Mouse (Mus musculus) limb, embryonic 14.5 days (tissue): ENCODE measurements around the gene Pakap. TPM values are rescaled to one million over a fixed set of nuclear protein-coding genes. Genes with fewer than 3 reads are reported as not detected.

Experiments used
- ATAC-seq: fragments of 200-750 bp; cut with Nextera tagmentation; 2 replicates; pipeline ENCODE4 v1.8.0; 2017; ENCODE audit warnings: low read depth, moderate number of reproducible peaks, moderate TSS enrichment; ENCODE audit not compliant: low FRiP score
- DNase-seq: peaks from one replicate; pipeline ENCODE4 v3.0.0-alpha.2; 2015; ENCODE audit warnings: low spot score
- H3K27ac ChIP-seq: fragments of 300-500 bp; sonication (generic); replicated peaks from 2 replicates; pipeline ENCODE4 v1.5.1; 2014; ENCODE audit warnings: low read depth, mild to moderate bottlenecking, low read length, moderate library complexity, mixed read lengths
- H3K27me3 ChIP-seq: fragments of 300-500 bp; sonication (generic); 2 replicates; pipeline ENCODE4 v1.6.1; 2014; ENCODE audit warnings: low read length, mixed read lengths; ENCODE audit not compliant: control insufficient read depth, insufficient read depth
- H3K36me3 ChIP-seq: fragments of 300-500 bp; sonication (generic); 2 replicates; pipeline ENCODE4 v1.6.1; 2014; ENCODE audit warnings: mild to moderate bottlenecking, low read length, moderate library complexity, mixed read lengths; ENCODE audit not compliant: control insufficient read depth, insufficient read depth
- H3K4me1 ChIP-seq: fragments of 300-500 bp; sonication (generic); 2 replicates; pipeline ENCODE4 v1.6.1; 2014; ENCODE audit warnings: antibody characterized with exemption, low read length, mixed read lengths; ENCODE audit not compliant: control insufficient read depth, insufficient read depth
- H3K4me2 ChIP-seq: fragments of 300-500 bp; sonication (generic); replicated peaks from 2 replicates; pipeline ENCODE4 v1.6.1; 2014; ENCODE audit warnings: low read depth, mild to moderate bottlenecking, low read length, moderate library complexity; ENCODE audit not compliant: severe bottlenecking
- H3K4me3 ChIP-seq: fragments of 300-500 bp; sonication (generic); replicated peaks from 2 replicates; pipeline ENCODE4 v1.5.1; 2014; ENCODE audit warnings: low read length
- H3K9ac ChIP-seq: fragments of 300-500 bp; sonication (generic); 2 replicates; pipeline ENCODE4 v1.6.1; 2014; ENCODE audit warnings: mild to moderate bottlenecking, low read depth, low read length, moderate library complexity; ENCODE audit not compliant: severe bottlenecking
- H3K9me3 ChIP-seq: fragments of 300-500 bp; sonication (generic); 2 replicates; pipeline ENCODE4 v1.6.1; 2016; ENCODE audit warnings: low read length; ENCODE audit not compliant: control insufficient read depth
- POLR2A ChIP-seq: fragments of 200-500 bp; IDR thresholded peaks from 2 replicates; pipeline ENCODE4 v1.8.0; 2012; ENCODE audit warnings: inconsistent platforms, mild to moderate bottlenecking, moderate library complexity, borderline replicate concordance; ENCODE audit not compliant: insufficient read depth, insufficient read length; ENCODE audit errors: extremely low read depth
- WGBS: fragments of 180-500 bp; shearing (Covaris S2); extraction: QIAGEN DNeasy Blood & Tissue Kit; methylation state at CpG from one replicate; pipeline ENCODE4 v1.1.7; 2014; 5-methylcytosine and 5-hydroxymethylcytosine counted together
- polyA plus RNA-seq, 2 experiments: library from polyadenylated mRNA; depleted of rRNA in 1 of 2; stranded (reverse) in 1 of 2; unstranded in 1 of 2; fragments of >200 nt; fragmentation: Nextera tagmentation in 1 of 2; extraction: Ambion mirVana in 1 of 2; gene quantifications; 2 replicates each; pipeline versions ENCODE4 v1.2.1 to v1.2.3; 2012 to 2014

The Pakap gene
- polyA plus RNA-seq, 2 experiments, result 6.4 to 26.9 TPM

DNA sequence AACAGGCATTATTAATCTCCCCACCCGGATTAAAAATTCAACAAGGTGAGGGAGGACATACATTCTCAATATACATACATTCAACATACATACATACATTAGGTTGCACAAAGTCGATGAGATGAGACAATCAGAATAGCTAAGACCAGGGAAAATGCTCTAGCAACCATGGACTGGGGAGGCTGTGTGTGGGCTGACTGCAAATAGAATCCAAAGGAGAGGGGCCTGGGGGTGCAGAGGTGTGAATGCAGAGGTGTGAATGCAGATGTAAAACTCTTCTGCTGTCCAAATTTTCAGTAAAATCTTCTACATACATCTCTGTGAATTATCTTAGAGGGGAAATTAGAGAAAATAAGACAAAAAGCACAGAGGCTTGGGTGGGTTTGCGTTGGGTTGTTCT is 119.6 kb downstream of the Pakap start:
- H3K36me3 ChIP-seq, result peaks cover 16% of the 10 kb centered on the region; the same call in 1 of the 2 replicates
- TF ChIP-seq POLR2A, result no peak
- no peaks in the 10 kb centered on the region for H3K9me3 ChIP-seq
- no peak overlapping the region for H3K27ac ChIP-seq
- no peak overlapping the region for H3K4me3 ChIP-seq
- no peak overlapping the region for H3K4me2 ChIP-seq
- DNase-seq, result no peak
- H3K27me3 ChIP-seq, result no peaks in the 10 kb centered on the region
- whole genome bisulfite sequencing, result 80% methylated on average over 3 of the region's 3 CpGs
- ATAC-seq, result no peak
- 0 out of 2 replicates have a peak, but pooled peaks cover 3% of the 10 kb centered on the region for H3K4me1 ChIP-seq
- H3K9ac ChIP-seq, result no peak overlapping the region

DNA sequence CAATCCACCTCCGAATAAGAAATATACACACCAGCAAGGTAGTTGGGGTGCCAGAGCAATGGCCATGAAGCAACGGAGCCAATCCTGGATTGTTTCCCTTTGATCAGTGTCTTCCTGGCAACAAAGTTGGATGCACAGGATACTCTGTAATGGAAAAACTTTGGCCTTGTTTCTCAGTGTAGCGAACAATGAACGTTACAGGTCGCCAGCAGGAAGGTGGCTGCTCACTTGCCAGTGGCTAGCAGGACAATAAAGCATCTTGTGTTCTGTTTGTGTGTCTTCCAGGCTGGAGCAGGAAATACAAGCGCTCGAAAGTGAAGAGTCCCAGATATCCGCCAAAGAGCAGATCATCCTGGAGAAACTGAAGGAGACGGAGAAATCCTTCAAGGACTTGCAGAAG is 120.2 kb downstream of the Pakap start:
- H3K4me2 ChIP-seq, result no peak overlapping the region
- no peak for TF ChIP-seq POLR2A
- 76% methylated on average over 9 of the region's 9 CpGs for WGBS
- ATAC-seq (no peak), DNase-seq (no peak)
- no peaks in the 10 kb centered on the region for H3K9me3 ChIP-seq
- peaks cover 16% of the 10 kb centered on the region; the same call in 1 of the 2 replicates for H3K36me3 ChIP-seq
- no peak overlapping the region for H3K27ac ChIP-seq
- H3K9ac ChIP-seq, result no peak overlapping the region
- H3K4me1 ChIP-seq, result 0 out of 2 replicates have a peak, but pooled peaks cover 3% of the 10 kb centered on the region
- H3K4me3 ChIP-seq, result no peak overlapping the region
- H3K27me3 ChIP-seq, result no peaks in the 10 kb centered on the region

DNA sequence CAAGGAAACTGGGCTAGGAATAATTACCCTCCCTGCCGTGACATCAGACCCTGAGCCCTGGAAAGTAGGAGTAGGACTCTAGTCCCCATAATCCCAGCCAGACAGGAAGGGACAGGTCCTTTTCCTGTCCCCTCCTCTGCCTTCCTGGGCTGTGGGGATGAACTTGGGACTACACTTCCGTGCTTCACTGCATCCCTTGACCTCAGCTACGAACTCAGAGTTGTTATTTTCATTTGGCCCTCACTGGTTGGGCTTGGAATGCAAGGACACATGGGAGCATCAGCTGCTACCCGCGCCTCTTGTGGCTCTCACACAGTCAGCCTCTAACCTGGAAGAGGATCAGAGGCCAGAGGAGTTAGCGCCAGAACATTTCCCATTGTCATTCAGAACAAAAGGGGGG is 122.0 kb downstream of the Pakap start:
- H3K27me3 ChIP-seq, result no peaks in the 10 kb centered on the region
- H3K9ac ChIP-seq, result no peak overlapping the region
- H3K4me3 ChIP-seq, result no peak overlapping the region
- no peak for ATAC-seq
- H3K4me1 ChIP-seq, result 0 out of 2 replicates have a peak, but pooled peaks cover 2% of the 10 kb centered on the region
- no peaks in the 10 kb centered on the region for H3K9me3 ChIP-seq
- TF ChIP-seq POLR2A, result no peak
- 70% methylated on average over 6 of the region's 6 CpGs for whole genome bisulfite sequencing
- peaks cover 26% of the 10 kb centered on the region; the same call in 1 of the 2 replicates for H3K36me3 ChIP-seq
- no peak overlapping the region for H3K27ac ChIP-seq
- no peak for DNase-seq
- no peak overlapping the region for H3K4me2 ChIP-seq

DNA sequence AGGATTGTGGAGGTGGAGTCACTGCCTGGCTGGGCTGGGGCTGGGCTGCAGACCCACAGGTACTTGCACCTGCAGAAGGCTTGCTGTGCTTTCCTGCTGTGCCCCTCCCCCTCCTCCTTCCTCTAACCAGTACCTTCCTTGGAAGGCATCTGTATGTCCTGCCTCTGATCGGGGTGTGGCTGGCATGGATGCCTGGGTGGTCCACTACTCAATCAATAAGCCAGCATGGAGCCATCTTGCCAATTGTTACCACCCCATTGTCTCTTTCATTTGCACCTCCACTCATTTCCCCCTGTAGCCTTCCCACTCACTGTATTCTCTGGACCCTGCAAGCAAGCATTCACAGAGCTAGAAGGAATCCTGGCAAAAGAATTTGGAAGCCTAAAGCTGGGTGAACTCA is 122.8 kb downstream of the Pakap start:
- Histone ChIP-seq H3K4me1 (no peaks in the 10 kb centered on the region), H3K9ac (no peak overlapping the region), H3K4me3 (no peak overlapping the region), H3K36me3 (peaks cover 26% of the 10 kb centered on the region; the same call in 1 of the 2 replicates), H3K27me3 (no peaks in the 10 kb centered on the region), H3K4me2 (no peak overlapping the region), H3K27ac (no peak overlapping the region), H3K9me3 (no peaks in the 10 kb centered on the region)
- ATAC-seq (no peak), DNase-seq (no peak)
- TF ChIP-seq POLR2A, result no peak
- WGBS, result 29% methylated on average over 1 of the region's 1 CpGs

DNA sequence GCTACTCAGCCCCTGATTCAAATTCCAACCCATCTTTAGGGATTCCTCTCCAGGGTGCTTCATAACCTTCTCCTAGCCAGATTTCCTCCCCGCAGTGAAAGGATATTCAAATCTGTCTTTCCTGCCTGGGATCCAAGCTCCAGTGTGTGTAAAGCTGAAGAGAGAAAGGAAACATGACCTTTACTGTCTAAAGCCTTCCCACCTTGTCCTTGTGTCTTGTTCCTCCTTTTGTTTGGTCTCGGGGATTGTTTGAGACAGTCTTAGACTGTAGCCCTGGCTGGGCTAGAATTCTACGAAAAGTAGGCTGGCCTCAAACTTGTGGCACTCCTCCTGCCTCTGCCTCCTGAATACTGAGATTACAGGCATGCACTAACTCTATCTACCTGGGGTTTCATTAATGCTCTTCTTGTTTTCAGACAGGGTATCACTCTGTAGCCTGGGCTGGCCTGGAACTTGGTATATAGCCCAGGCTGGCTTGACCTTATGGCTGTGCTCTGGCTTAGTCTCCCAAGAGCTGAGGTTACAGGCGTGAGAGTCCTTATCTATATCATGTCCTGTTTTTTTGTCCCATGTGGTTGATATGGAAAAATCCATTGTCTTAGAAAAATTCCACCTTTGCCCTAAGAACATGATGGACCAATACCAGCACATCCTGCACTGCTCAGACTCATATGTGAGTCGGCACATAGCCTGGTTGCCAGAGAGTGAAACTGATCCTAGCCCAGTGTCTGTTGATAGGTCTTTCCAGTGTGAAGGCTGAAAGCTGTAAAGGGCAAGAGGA is 126.6 kb downstream of the Pakap start:
- Histone ChIP-seq H3K36me3 (peaks cover 22% of the 10 kb centered on the region; the same call in 1 of the 2 replicates), H3K4me2 (no peak overlapping the region), H3K27me3 (no peaks in the 10 kb centered on the region), H3K27ac (no peak overlapping the region), H3K4me1 (no peaks in the 10 kb centered on the region), H3K9ac (no peak overlapping the region), H3K9me3 (no peaks in the 10 kb centered on the region), H3K4me3 (no peak overlapping the region)
- DNase-seq (no peak), ATAC-seq (no peak)
- WGBS, result 87% methylated on average over 5 of the region's 5 CpGs
- TF ChIP-seq POLR2A, result no peak
